Mouse (Mus musculus): ENCODE measurements around the gene Tfap4. TPM values are rescaled to one million over a fixed set of nuclear protein-coding genes. Genes with fewer than 3 reads are reported as not detected.
"Not testable (repeated sequence)": the region's sequence is repeated elsewhere in the genome, so short reads cannot be mapped to it uniquely, and the experiment has no call there.

Gene Tfap4
- polyA plus RNA-seq, 1 experiment from 2014 or later = 28.6 TPM

DNA sequence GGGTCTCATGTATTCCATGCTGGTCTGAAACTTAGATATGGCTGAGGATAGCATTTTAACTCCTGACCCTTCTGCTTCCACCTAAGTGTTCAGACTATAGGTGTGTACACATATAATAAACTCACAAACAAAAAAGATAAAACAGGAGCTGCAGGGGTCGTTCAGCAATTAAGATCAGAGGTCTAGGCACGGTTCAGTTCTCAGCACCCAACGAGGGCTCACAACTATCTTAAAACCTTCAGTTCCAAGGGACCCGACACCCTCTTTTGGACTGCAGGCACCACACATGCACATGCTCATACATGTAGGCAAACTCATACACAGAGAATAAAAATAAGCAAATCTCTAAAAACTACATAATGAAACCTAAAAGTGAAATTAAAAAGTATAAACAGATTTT is 18.6 kb downstream of the Tfap4 start:
- ATAC-seq (replicated peaks; ENCODE audit: low FRiP score) = 0 out of 2 replicates have a peak, but pooled peaks have one; percentile 0
- H3K27ac ChIP-seq (ENCODE audit: low read depth, low read length) = no peak overlapping the region
- H3K4me1 ChIP-seq (replicated peaks; ENCODE audit: control insufficient read depth, insufficient read depth, low read length) = no peaks in the 10 kb centered on the region
- H3K4me2 ChIP-seq (ENCODE audit: low read depth, low read length, severe bottlenecking) = peak overlapping the region; percentile 59; the same call in 1 of the 2 replicates
- H3K9me3 ChIP-seq (ENCODE audit: control insufficient read depth, low read length) = no peaks in the 10 kb centered on the region
- no peak for DNase-seq (ENCODE audit: low spot score)
- no peaks in the 10 kb centered on the region; the same call in none of the 2 replicates for H3K36me3 ChIP-seq (ENCODE audit: control insufficient read depth, insufficient read depth, low read length)
- H3K9ac ChIP-seq (ENCODE audit: low read length) = peak overlapping the region; percentile 58
- peak overlapping the region; percentile 44 for H3K4me3 ChIP-seq (ENCODE audit: low read depth, low read length)
- no peaks in the 10 kb centered on the region for H3K27me3 ChIP-seq (ENCODE audit: control insufficient read depth, insufficient read depth, low read length)
- WGBS = 62% methylated on average over 4 of the region's 4 CpGs

DNA sequence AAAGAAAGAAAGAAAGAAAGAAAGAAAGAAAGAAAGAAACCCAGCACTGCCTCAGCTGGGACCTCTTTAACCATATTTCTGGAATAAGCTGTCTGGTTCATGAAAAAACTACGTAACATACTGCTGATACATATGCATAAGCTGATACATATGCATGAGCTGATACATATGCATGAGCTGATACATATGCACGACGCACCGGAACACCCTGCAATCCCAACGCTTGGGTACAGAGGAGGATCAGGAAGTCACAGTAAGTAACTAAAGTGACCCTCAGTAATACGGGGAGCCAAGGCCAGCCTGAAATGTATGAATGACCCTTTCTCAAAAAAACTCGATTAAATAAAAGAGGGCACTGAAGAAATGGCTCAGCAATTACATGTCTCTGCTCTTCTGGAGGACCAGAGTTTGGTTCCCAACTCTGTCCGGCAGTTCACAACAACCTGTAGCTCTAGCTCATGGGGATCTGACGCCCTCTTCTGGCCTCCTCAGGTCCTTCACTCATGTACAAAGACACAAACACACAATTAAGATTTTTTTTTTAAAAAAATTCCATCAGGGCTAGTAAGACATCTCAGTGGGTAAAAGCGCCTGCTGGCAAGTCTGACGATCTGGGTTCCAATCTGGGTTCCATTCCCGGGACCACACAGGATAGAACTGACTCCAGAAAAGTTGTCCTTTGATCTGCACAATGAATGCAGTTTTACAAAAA is 19.4 kb downstream of the Tfap4 start:
- no peak overlapping the region for H3K4me3 ChIP-seq (ENCODE audit: low read depth, low read length)
- 78% methylated on average over 12 of the region's 12 CpGs for WGBS
- no peak for DNase-seq (ENCODE audit: low spot score)

DNA sequence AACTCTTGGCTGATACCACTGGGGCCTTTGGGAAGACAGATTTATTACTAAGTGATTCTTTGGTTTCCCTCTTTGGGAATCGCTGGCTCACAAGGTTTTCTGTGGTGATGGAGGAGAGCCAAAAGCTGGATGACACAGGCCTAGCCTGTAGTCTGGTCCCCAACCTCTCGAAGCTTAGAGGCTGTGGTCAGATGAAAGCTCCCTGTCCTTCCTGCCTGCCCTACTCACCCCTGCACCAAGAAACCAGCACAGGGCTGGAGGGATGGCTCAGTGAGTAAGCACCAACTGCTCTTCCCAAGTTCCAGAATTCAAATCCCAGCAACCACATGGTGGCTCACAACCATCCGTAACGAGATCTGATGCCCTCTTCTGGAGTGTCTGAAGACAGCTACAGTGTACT is 20.1 kb downstream of the Tfap4 start:
- WGBS = 88% methylated on average over 4 of the region's 4 CpGs

More for the DNA sequence above, 19.4 kb downstream of the Tfap4 start:
- no peak overlapping the region for H3K27ac ChIP-seq (ENCODE audit: low read depth, low read length)
- no peak overlapping the region for H3K9ac ChIP-seq (ENCODE audit: low read length)
- no peak overlapping the region for H3K4me2 ChIP-seq (ENCODE audit: low read depth, low read length, severe bottlenecking)
- no peaks in the 10 kb centered on the region for H3K4me1 ChIP-seq (replicated peaks; ENCODE audit: control insufficient read depth, insufficient read depth, low read length)
- H3K36me3 ChIP-seq (ENCODE audit: control insufficient read depth, insufficient read depth, low read length) = no peaks in the 10 kb centered on the region; the same call in 1 of the 2 replicates
- no peak for ATAC-seq (replicated peaks; ENCODE audit: low FRiP score)
- H3K27me3 ChIP-seq (ENCODE audit: control insufficient read depth, insufficient read depth, low read length) = no peaks in the 10 kb centered on the region
- H3K9me3 ChIP-seq (ENCODE audit: control insufficient read depth, low read length) = no peaks in the 10 kb centered on the region

DNA sequence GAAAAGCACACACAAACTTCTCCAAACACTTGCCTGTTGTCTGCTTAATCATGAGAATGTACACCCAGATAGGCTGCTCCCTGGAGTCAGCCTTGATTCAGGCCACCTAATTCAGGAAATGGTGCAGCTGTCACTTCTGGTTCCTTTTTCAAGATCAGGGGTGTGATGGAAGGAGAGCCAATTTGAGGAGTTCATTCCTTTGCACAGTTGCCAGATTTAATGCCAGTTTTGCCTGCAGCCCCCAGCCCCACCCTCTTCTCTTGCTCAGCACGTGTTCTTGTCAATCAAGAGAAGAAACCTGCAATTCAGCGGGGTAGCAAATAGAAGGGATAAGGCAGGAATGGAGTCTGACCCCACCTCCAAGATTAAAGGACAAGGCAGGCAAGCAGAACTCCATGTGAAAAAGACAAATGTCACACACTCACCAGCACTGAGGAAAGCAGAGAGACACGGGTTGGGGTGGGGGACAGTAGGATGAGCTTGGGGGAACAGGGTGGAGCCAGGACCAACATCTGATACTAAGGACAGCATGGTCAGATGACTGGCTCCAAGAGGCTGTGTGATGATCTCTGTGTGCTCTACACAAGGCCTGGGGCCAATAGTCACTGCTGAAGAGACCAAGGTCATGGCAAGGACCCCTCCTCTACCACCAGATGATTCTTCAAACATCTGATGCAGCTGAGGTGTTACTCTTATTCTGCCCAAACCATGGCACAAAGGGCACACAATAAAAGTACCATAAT is 21.9 kb downstream of the Tfap4 start:
- Histone ChIP-seq H3K27me3 (ENCODE audit: control insufficient read depth, insufficient read depth, low read length) (no peaks in the 10 kb centered on the region), H3K36me3 (ENCODE audit: control insufficient read depth, insufficient read depth, low read length) (no peaks in the 10 kb centered on the region), H3K4me3 (ENCODE audit: low read depth, low read length) (no peak overlapping the region), H3K9me3 (ENCODE audit: control insufficient read depth, low read length) (no peaks in the 10 kb centered on the region), H3K27ac (ENCODE audit: low read depth, low read length) (no peak overlapping the region), H3K4me1 (replicated peaks; ENCODE audit: control insufficient read depth, insufficient read depth, low read length) (no peaks in the 10 kb centered on the region), H3K4me2 (ENCODE audit: low read depth, low read length, severe bottlenecking) (no peak overlapping the region), H3K9ac (ENCODE audit: low read length) (no peak overlapping the region)
- no peak for DNase-seq (ENCODE audit: low spot score)
- ATAC-seq (replicated peaks; ENCODE audit: low FRiP score) = no peak
- WGBS = 87% methylated on average over 3 of the region's 3 CpGs

More for the DNA sequence above, 20.1 kb downstream of the Tfap4 start:
- Histone ChIP-seq H3K4me2 (ENCODE audit: low read depth, low read length, severe bottlenecking) (no peak overlapping the region), H3K9ac (ENCODE audit: low read length) (no peak overlapping the region), H3K4me3 (ENCODE audit: low read depth, low read length) (no peak overlapping the region), H3K9me3 (ENCODE audit: control insufficient read depth, low read length) (no peaks in the 10 kb centered on the region), H3K4me1 (replicated peaks; ENCODE audit: control insufficient read depth, insufficient read depth, low read length) (no peaks in the 10 kb centered on the region), H3K27ac (ENCODE audit: low read depth, low read length) (no peak overlapping the region), H3K36me3 (ENCODE audit: control insufficient read depth, insufficient read depth, low read length) (no peaks in the 10 kb centered on the region), H3K27me3 (ENCODE audit: control insufficient read depth, insufficient read depth, low read length) (no peaks in the 10 kb centered on the region)
- DNase-seq (ENCODE audit: low spot score) (no peak), ATAC-seq (replicated peaks; ENCODE audit: low FRiP score) (no peak)

DNA sequence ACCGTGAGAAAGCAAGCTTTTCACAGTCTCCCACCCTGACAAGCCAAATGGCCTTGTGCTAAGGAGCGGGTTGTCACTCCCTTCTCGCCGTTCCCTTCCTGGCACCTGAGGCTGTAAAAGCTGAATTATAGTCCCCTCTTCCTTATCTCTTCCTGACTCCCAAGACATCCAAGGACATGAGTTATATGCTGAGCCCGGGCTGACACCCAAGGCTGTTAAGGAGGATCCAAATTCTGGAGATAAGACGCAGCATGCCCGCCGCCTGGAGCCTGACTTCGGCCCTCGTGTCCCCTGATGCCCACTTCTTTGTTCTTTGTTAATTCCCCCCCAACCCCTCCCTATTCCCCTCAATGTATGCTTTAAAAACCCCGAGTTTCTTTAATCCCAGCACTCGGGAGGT is 32.3 kb downstream of the Tfap4 start:
- H3K36me3 ChIP-seq (ENCODE audit: control insufficient read depth, insufficient read depth, low read length); DNase-seq (ENCODE audit: low spot score); H3K4me1 ChIP-seq (replicated peaks; ENCODE audit: control insufficient read depth, insufficient read depth, low read length); ATAC-seq (replicated peaks; ENCODE audit: low FRiP score); H3K9me3 ChIP-seq (ENCODE audit: control insufficient read depth, low read length); H3K27ac ChIP-seq (ENCODE audit: low read depth, low read length); H3K9ac ChIP-seq (ENCODE audit: low read length); H3K4me3 ChIP-seq (ENCODE audit: low read depth, low read length); H3K27me3 ChIP-seq (ENCODE audit: control insufficient read depth, insufficient read depth, low read length); H3K4me2 ChIP-seq (ENCODE audit: low read depth, low read length, severe bottlenecking): not testable (repeated sequence)
- WGBS = 93% methylated on average over 12 of the region's 12 CpGs

DNA sequence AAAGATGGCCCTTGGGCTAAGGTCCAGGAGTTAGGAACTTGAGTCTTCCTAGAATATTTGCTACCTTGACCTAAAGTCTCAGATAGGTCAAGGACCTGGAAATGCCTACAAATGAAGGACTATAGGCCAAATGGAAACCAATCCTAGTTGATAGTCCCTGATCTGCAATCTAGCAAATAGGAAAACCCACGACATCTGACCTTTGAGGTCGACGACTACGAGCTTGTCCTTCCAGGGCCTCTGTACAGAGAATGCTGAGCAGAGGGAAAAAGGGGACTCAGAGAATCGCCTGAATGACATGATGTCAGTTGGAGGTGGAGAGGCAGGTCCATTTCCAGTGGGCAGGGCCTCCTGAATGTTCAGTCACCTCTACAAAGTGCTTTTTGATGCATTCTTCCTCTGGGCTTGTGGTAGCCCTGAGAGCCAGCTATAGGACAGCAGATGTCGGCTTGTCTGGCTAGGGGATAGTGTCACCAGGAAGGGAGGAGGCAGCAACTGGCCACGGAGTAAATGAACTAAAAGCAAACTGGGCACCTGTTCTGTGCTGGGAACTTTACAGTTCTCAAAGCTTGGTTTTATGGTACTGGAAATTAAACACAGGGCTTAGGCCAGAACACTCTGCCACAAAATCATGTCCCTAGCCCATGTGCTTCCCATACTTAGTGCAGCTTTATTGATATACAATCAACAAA is 36.2 kb downstream of the Tfap4 start:
- Histone ChIP-seq H3K4me3 (ENCODE audit: low read depth, low read length) (no peak overlapping the region), H3K36me3 (ENCODE audit: control insufficient read depth, insufficient read depth, low read length) (no peaks in the 10 kb centered on the region), H3K27ac (ENCODE audit: low read depth, low read length) (no peak overlapping the region), H3K4me2 (ENCODE audit: low read depth, low read length, severe bottlenecking) (no peak overlapping the region), H3K4me1 (replicated peaks; ENCODE audit: control insufficient read depth, insufficient read depth, low read length) (0 out of 2 replicates have a peak, but pooled peaks cover 1% of the 10 kb centered on the region), H3K9ac (ENCODE audit: low read length) (no peak overlapping the region), H3K9me3 (ENCODE audit: control insufficient read depth, low read length) (no peaks in the 10 kb centered on the region), H3K27me3 (ENCODE audit: control insufficient read depth, insufficient read depth, low read length) (no peaks in the 10 kb centered on the region)
- WGBS = 77% methylated on average over 7 of the region's 7 CpGs
- DNase-seq (ENCODE audit: low spot score) = no peak
- no peak for ATAC-seq (replicated peaks; ENCODE audit: low FRiP score)

DNA sequence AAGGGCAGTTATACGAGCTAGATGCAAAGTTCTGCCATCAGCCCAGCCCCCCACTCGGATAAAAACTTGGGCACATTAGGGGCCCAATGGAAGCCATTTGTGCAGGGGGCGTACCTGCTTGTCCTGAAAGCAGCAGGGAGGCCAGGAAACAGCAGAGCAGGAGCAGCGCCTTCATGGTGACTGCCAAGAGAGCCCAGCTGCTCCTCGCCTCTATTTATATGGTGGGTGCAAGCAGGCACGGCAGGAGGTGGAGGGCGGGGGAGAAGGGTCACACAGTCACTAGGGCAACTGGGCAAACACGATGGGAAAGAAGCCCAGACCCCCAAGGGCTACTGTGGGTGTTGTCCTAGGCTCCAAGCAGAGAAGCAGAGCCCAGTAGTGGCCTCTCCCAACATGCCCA is 36.8 kb downstream of the Tfap4 start:
- 54% methylated on average over 8 of the region's 8 CpGs for WGBS
- DNase-seq (ENCODE audit: low spot score) = no peak

DNA sequence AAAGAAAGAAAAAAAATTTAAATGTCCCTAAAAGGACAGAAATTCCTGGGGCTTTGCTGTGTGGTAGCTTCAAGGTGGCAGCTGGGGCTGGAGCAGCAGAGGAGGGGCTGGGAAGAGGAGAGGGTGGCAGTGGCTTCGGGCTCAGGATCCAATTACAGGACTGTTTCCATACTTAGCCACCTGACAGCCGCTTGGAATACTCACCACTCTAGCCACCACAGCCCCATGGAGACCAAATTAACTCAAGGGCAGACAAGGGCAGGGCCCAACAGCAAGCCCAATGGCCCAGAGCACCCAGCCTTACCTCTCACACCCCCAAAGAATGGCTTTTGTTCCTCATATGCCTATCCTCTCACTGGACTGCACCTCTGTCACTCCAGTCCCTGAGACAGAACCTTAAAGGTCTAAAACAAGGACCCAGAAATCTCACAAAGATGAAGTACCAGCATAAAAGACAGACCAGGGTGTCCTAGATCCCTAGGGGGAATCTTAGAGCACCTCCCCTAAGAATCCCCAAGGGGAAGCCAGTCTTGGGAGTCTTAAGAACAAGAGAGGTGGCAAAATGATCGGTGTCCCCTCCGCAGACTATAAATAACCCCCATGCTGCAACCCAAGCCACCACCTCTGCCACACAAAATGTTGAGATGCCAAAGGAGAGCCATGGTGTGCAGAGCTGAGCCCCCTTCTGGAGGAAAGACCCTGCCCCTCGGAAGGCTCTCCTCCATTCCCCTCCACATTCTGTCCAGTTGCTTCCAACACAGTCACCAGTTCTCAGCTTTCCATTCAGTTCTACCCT is 37.7 kb downstream of the Tfap4 start:
- Histone ChIP-seq H3K9me3 (ENCODE audit: control insufficient read depth, low read length) (no peaks in the 10 kb centered on the region), H3K9ac (ENCODE audit: low read length) (no peak overlapping the region; the same call in 1 of the 2 replicates), H3K4me1 (replicated peaks; ENCODE audit: control insufficient read depth, insufficient read depth, low read length) (0 out of 2 replicates have a peak, but pooled peaks cover 1% of the 10 kb centered on the region), H3K4me2 (ENCODE audit: low read depth, low read length, severe bottlenecking) (no peak overlapping the region), H3K27me3 (ENCODE audit: control insufficient read depth, insufficient read depth, low read length) (no peaks in the 10 kb centered on the region), H3K36me3 (ENCODE audit: control insufficient read depth, insufficient read depth, low read length) (no peaks in the 10 kb centered on the region), H3K27ac (ENCODE audit: low read depth, low read length) (no peak overlapping the region), H3K4me3 (ENCODE audit: low read depth, low read length) (no peak overlapping the region)
- no peak for ATAC-seq (replicated peaks; ENCODE audit: low FRiP score)
- no peak for DNase-seq (ENCODE audit: low spot score)
- 74% methylated on average over 5 of the region's 5 CpGs for WGBS

More for the DNA sequence above, 36.8 kb downstream of the Tfap4 start:
- Histone ChIP-seq H3K9me3 (ENCODE audit: control insufficient read depth, low read length) (no peaks in the 10 kb centered on the region), H3K36me3 (ENCODE audit: control insufficient read depth, insufficient read depth, low read length) (no peaks in the 10 kb centered on the region), H3K9ac (ENCODE audit: low read length) (no peak overlapping the region), H3K4me2 (ENCODE audit: low read depth, low read length, severe bottlenecking) (no peak overlapping the region), H3K27me3 (ENCODE audit: control insufficient read depth, insufficient read depth, low read length) (no peaks in the 10 kb centered on the region), H3K4me3 (ENCODE audit: low read depth, low read length) (no peak overlapping the region), H3K27ac (ENCODE audit: low read depth, low read length) (no peak overlapping the region), H3K4me1 (replicated peaks; ENCODE audit: control insufficient read depth, insufficient read depth, low read length) (0 out of 2 replicates have a peak, but pooled peaks cover 1% of the 10 kb centered on the region)
- no peak for ATAC-seq (replicated peaks; ENCODE audit: low FRiP score)
